Mouse (Mus musculus) megakaryocyte, embryonic 14.5 days (primary cell): ENCODE results near the gene Olfr153. TPM values are rescaled to one million over a fixed set of nuclear protein-coding genes. Genes with fewer than 3 reads are reported as not detected.

ENCODE experiments used
- polyA plus RNA-seq: library from polyadenylated mRNA; stranded (reverse); fragments of >175 nt; gene quantifications from 2 replicates; pipeline ENCODE4 v1.2.3, GENCODE M21; 2012; ENCODE audit warnings: low replicate concordance; ENCODE audit not compliant: insufficient read depth

The Olfr153 gene
- polyA plus RNA-seq, 1 experiment = not detected

Other genes with a start within 250 kb of the Olfr153 start
- 0.43 TPM in 1 of 2 replicates, not detected in the other for gene Olfr1118, start 224.2 kb upstream of the Olfr153 start, polyA plus RNA-seq
- not detected in 2 replicates for gene Olfr1120, start 177.0 kb upstream of the Olfr153 start, polyA plus RNA-seq
- not detected in 2 replicates for gene Olfr1121, start 161.9 kb upstream of the Olfr153 start, polyA plus RNA-seq
- gene Olfr1122, start 145.9 kb upstream of the Olfr153 start, polyA plus RNA-seq = not detected in 2 replicates
- gene Olfr1123, start 115.2 kb upstream of the Olfr153 start, polyA plus RNA-seq = not detected in 2 replicates
- gene Olfr1124, start 101.5 kb upstream of the Olfr153 start, polyA plus RNA-seq = not detected in 2 replicates
- not detected in 2 replicates for gene Olfr1126, start 77.8 kb upstream of the Olfr153 start, polyA plus RNA-seq
- gene Pramel7, start 34.7 kb upstream of the Olfr153 start, polyA plus RNA-seq = not detected in 2 replicates
- gene Pramel6, start 25.2 kb upstream of the Olfr153 start, polyA plus RNA-seq = not detected in 2 replicates
- gene Olfr1128, start 13.7 kb downstream of the Olfr153 start, polyA plus RNA-seq = not detected in 2 replicates
- not detected in 2 replicates for gene Olfr1129, start 42.1 kb downstream of the Olfr153 start, polyA plus RNA-seq
- gene Olfr1130, start 74.4 kb downstream of the Olfr153 start, polyA plus RNA-seq = not detected in 2 replicates
- not detected in 2 replicates for gene Olfr1131, start 95.3 kb downstream of the Olfr153 start, polyA plus RNA-seq
- gene Olfr1132, start 105.7 kb downstream of the Olfr153 start, polyA plus RNA-seq = not detected in 2 replicates
- gene Olfr1133, start 115.6 kb downstream of the Olfr153 start, polyA plus RNA-seq = not detected in 2 replicates
- not detected in 2 replicates for gene Olfr1134, start 126.7 kb downstream of the Olfr153 start, polyA plus RNA-seq
- gene Olfr1135, start 141.9 kb downstream of the Olfr153 start, polyA plus RNA-seq = not detected in 2 replicates
- not detected in 2 replicates for gene Olfr1136, start 162.2 kb downstream of the Olfr153 start, polyA plus RNA-seq
- gene Olfr1137, start 181.4 kb downstream of the Olfr153 start, polyA plus RNA-seq = 0.71 TPM in 1 of 2 replicates, not detected in the other
- not detected in 2 replicates for gene Olfr1138, start 208.2 kb downstream of the Olfr153 start, polyA plus RNA-seq
- not detected in 2 replicates for gene Olfr1140, start 212.0 kb downstream of the Olfr153 start, polyA plus RNA-seq
- gene Olfr1141, start 222.2 kb downstream of the Olfr153 start, polyA plus RNA-seq = not detected in 2 replicates
- gene Olfr152, start 247.7 kb downstream of the Olfr153 start, polyA plus RNA-seq = not detected in 2 replicates